8 mouse cellular contexts compared by ENCODE assay signal in the genomic region with DNA sequence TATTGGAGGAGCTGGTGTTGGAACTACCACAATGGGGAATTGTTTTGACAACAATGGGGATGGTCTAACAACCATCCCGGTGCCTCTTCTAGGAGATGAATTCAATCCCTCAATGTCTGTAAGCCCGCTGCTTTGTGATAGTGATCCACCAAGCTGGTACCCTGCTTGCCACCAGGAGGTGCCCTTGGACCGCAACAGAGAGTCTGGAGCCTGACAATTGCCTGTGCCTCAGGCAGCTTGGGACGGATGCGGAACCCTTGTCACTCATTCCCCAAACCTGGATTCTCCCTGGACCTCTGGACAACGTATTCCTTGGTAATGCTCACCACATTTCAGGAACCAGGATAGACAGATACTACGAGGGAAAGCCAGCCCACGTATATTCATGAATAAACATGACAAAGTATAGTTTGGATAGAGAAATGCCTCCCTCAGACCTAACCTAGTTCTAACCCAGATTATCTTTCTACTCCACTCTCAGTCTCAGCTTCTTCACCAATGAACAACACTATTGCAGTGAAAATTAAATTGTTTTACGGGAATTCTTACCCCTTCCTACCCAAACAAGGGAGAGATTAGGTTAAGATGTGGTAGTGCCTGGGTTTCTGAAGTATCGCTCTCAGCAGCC. TPM values are rescaled to one million over a fixed set of nuclear protein-coding genes. Genes with fewer than 3 reads are reported as not detected.
DNase-seq lines count a peak whose midpoint lies in the region; ATAC-seq and TF ChIP-seq lines count a peak whose summit lies in the region.

No protein-coding gene starts in this region.

- no peaks in the 10 kb centered on the region for H3K27me3 ChIP-seq in forebrain, embryonic 15.5 days
- H3K27me3 ChIP-seq in lung, embryonic 14.5 days (ENCODE audit: insufficient read depth, low read length), result no peaks in the 10 kb centered on the region
- H3K27me3 ChIP-seq in thymus, adult 2 months (ENCODE audit: control insufficient read depth, insufficient read depth, low read length), result no peaks in the 10 kb centered on the region

- peak overlapping the region; percentile 87 for H3K9ac ChIP-seq in forebrain, embryonic 15.5 days (replicated peaks)
- peak overlapping the region; percentile 17 for H3K9ac ChIP-seq in lung, embryonic 14.5 days

- peak; percentile 97 for TF ChIP-seq CTCF in layer of hippocampus, adult 2 months (conservative IDR thresholded peaks at IDR 0.05)
- peak; percentile 95 for TF ChIP-seq CTCF in lung, embryonic 14.5 days (IDR thresholded peaks at IDR 0.05; ENCODE audit: low read depth)
- TF ChIP-seq CTCF in olfactory bulb, adult 2 months (IDR thresholded peaks at IDR 0.05; ENCODE audit: insufficient read depth, low read depth, low read length), result peak; percentile 85
- peak; percentile 94 for TF ChIP-seq CTCF in thymus, adult 2 months (IDR thresholded peaks at IDR 0.05; ENCODE audit: borderline replicate concordance, control insufficient read depth, extremely low read depth, insufficient read depth, low read length, poor library complexity)

- H3K4me2 ChIP-seq in forebrain, embryonic 15.5 days (replicated peaks), result peak overlapping the region; percentile 67
- H3K4me2 ChIP-seq in lung, embryonic 14.5 days, result peak overlapping the region; percentile 75

- DNase-seq in ES-CJ7 (ENCODE audit: low read depth, low spot score), result peak; percentile 92
- peak; percentile 87 for DNase-seq in cerebellum, adult 11 months
- DNase-seq in heart, postnatal 36 days, result peak; percentile 87 to 90
- peak; percentile 90 to 91 for DNase-seq in layer of hippocampus, adult 2 months (ENCODE audit: low spot score in 2 of 2)
- peak; percentile 94 for DNase-seq in lung, embryonic 14.5 days
- DNase-seq in thymus, adult 2 months, result peak; percentile 93

- intact Hi-C loops in heart, postnatal 36 days (cut with DNase I), result loop anchor here (1.0 to 5.0 kb wide), 6 partner anchors 37 to 245 kb away; a partner anchor contains a TSS

- WGBS in forebrain, embryonic 15.5 days, result 0% methylated on average over 10 of the region's 10 CpGs
- WGBS in lung, embryonic 14.5 days, result 0% methylated on average over 10 of the region's 10 CpGs
- 0% methylated on average over 10 of the region's 10 CpGs for WGBS in olfactory bulb, adult 2 months
- WGBS in thymus, adult 2 months, result under 1% methylated on average over 10 of the region's 10 CpGs

- no peak for TF ChIP-seq POLR2A in olfactory bulb, adult 2 months (IDR thresholded peaks at IDR 0.05; ENCODE audit: insufficient read depth, low read depth, low read length)
- no peak for TF ChIP-seq POLR2A in thymus, adult 2 months (IDR thresholded peaks at IDR 0.05; ENCODE audit: control insufficient read depth, extremely low read depth, insufficient read depth, low read length, poor library complexity)

- peaks cover 36% of the 10 kb centered on the region for H3K4me1 ChIP-seq in forebrain, embryonic 15.5 days
- H3K4me1 ChIP-seq in lung, embryonic 14.5 days (ENCODE audit: insufficient read depth), result peaks cover 6% of the 10 kb centered on the region; the same call in 1 of the 2 replicates
- no peaks in the 10 kb centered on the region for H3K4me1 ChIP-seq in olfactory bulb, adult 2 months (ENCODE audit: control insufficient read depth, insufficient read depth, low read length)
- H3K4me1 ChIP-seq in thymus, adult 2 months (replicated peaks; ENCODE audit: control insufficient read depth, insufficient read depth, low read length), result peaks cover 11% of the 10 kb centered on the region

- peaks cover 37% of the 10 kb centered on the region for H3K36me3 ChIP-seq in forebrain, embryonic 15.5 days
- H3K36me3 ChIP-seq in lung, embryonic 14.5 days (ENCODE audit: insufficient read depth), result peaks cover 25% of the 10 kb centered on the region
- no peaks in the 10 kb centered on the region for H3K36me3 ChIP-seq in thymus, adult 2 months (ENCODE audit: control insufficient read depth, insufficient read depth, low read length)

- H3K4me3 ChIP-seq in forebrain, embryonic 15.5 days, result peak overlapping the region; percentile 78
- H3K4me3 ChIP-seq in layer of hippocampus, adult 2 months, result peak overlapping the region; percentile 89
- H3K4me3 ChIP-seq in lung, embryonic 14.5 days (ENCODE audit: low read depth, low read length), result peak overlapping the region; percentile 60
- peak overlapping the region; percentile 73 for H3K4me3 ChIP-seq in olfactory bulb, adult 2 months (ENCODE audit: insufficient read depth, low read depth, low read length)
- peak overlapping the region; percentile 71 for H3K4me3 ChIP-seq in thymus, adult 2 months (ENCODE audit: control insufficient read depth, insufficient read depth, low read length)

- H3K27ac ChIP-seq in forebrain, embryonic 15.5 days (replicated peaks), result peak overlapping the region; percentile 99
- peak overlapping the region; percentile 93 for H3K27ac ChIP-seq in layer of hippocampus, adult 2 months
- peak overlapping the region; percentile 91 for H3K27ac ChIP-seq in lung, embryonic 14.5 days (ENCODE audit: low read depth)
- H3K27ac ChIP-seq in olfactory bulb, adult 2 months (ENCODE audit: insufficient read depth, low read depth, low read length), result peak overlapping the region; percentile 86
- H3K27ac ChIP-seq in thymus, adult 2 months (ENCODE audit: control insufficient read depth, insufficient read depth, low read length), result peak overlapping the region; percentile 74

- H3K9me3 ChIP-seq in forebrain, embryonic 15.5 days, result no peaks in the 10 kb centered on the region
- no peaks in the 10 kb centered on the region for H3K9me3 ChIP-seq in lung, embryonic 14.5 days (ENCODE audit: low read depth, low read length)

- ATAC-seq in forebrain, embryonic 15.5 days (replicated peaks), result peak; percentile 80
- ATAC-seq in lung, embryonic 14.5 days (ENCODE audit: insufficient read depth), result peak; percentile 76

RNA-seq across cellular contexts. Expression of a gene that starts 0.6 kb away (rescaled TPM):
- polyA plus RNA-seq in forebrain, embryonic 15.5 days (2015; fragmentation: Nextera tagmentation; extraction: Ambion mirVana), result 184 and 193 TPM in 2 replicates
- total RNA-seq in heart, postnatal 36 days (2021), result 1 to 10 TPM; 5.9 to 7.0 TPM
- 10 to 100 TPM; 16.8 to 17.9 TPM for total RNA-seq in layer of hippocampus, adult 2 months (2021)
- polyA plus RNA-seq in lung, embryonic 14.5 days (2014; fragmentation: Nextera tagmentation; extraction: Ambion mirVana), result 54.4 and 65.1 TPM in 2 replicates
- polyA plus RNA-seq in olfactory bulb, adult 2 months (2012; ENCODE audit: insufficient read depth, insufficient read length, low replicate concordance, missing spikeins), result not detected in 2 replicates
- 20.0 and 20.2 TPM in 2 replicates for polyA plus RNA-seq in thymus, adult 2 months (2012; rRNA removed)

RNA-seq across cellular contexts. Expression of a gene that starts 38.0 kb away (rescaled TPM):
- polyA plus RNA-seq in forebrain, embryonic 15.5 days (2015; fragmentation: Nextera tagmentation; extraction: Ambion mirVana), result 93.0 and 114 TPM in 2 replicates
- total RNA-seq in heart, postnatal 36 days (2021), result 10 to 100 TPM; 42.5 to 43.7 TPM
- total RNA-seq in layer of hippocampus, adult 2 months (2021), result 10 to 100 TPM; 76.1 to 95.4 TPM
- polyA plus RNA-seq in lung, embryonic 14.5 days (2014; fragmentation: Nextera tagmentation; extraction: Ambion mirVana), result 62.8 and 69.6 TPM in 2 replicates
- polyA plus RNA-seq in olfactory bulb, adult 2 months (2012; ENCODE audit: insufficient read depth, insufficient read length, low replicate concordance, missing spikeins), result 103 TPM in 1 of 2 replicates, not detected in the other
- polyA plus RNA-seq in thymus, adult 2 months (2012; rRNA removed), result 113 and 130 TPM in 2 replicates

RNA-seq across cellular contexts. Expression of a gene that starts 44.7 kb away (rescaled TPM):
- 30.2 and 31.9 TPM in 2 replicates for polyA plus RNA-seq in forebrain, embryonic 15.5 days (2015; fragmentation: Nextera tagmentation; extraction: Ambion mirVana)
- total RNA-seq in heart, postnatal 36 days (2021), result under 1 TPM; 0.19 to 0.22 TPM
- total RNA-seq in layer of hippocampus, adult 2 months (2021), result 100 to 1,000 TPM; 588 to 591 TPM
- polyA plus RNA-seq in lung, embryonic 14.5 days (2014; fragmentation: Nextera tagmentation; extraction: Ambion mirVana), result 1.3 and 1.4 TPM in 2 replicates
- 60.8 TPM in 1 of 2 replicates, not detected in the other for polyA plus RNA-seq in olfactory bulb, adult 2 months (2012; ENCODE audit: insufficient read depth, insufficient read length, low replicate concordance, missing spikeins)
- polyA plus RNA-seq in thymus, adult 2 months (2012; rRNA removed), result 0.23 and 0.26 TPM in 2 replicates

RNA-seq across cellular contexts. Expression of a gene that starts 55.7 kb away (rescaled TPM):
- polyA plus RNA-seq in forebrain, embryonic 15.5 days (2015; fragmentation: Nextera tagmentation; extraction: Ambion mirVana), result 31.3 and 43.7 TPM in 2 replicates
- total RNA-seq in heart, postnatal 36 days (2021), result 10 to 100 TPM; 18.3 to 19.8 TPM
- 10 to 100 TPM; 26.6 to 27.2 TPM for total RNA-seq in layer of hippocampus, adult 2 months (2021)
- 20.5 and 25.3 TPM in 2 replicates for polyA plus RNA-seq in lung, embryonic 14.5 days (2014; fragmentation: Nextera tagmentation; extraction: Ambion mirVana)
- not detected in 2 replicates for polyA plus RNA-seq in olfactory bulb, adult 2 months (2012; ENCODE audit: insufficient read depth, insufficient read length, low replicate concordance, missing spikeins)
- 30.1 and 56.3 TPM in 2 replicates for polyA plus RNA-seq in thymus, adult 2 months (2012; rRNA removed)

RNA-seq across cellular contexts. Expression of a gene that starts 55.8 kb away (rescaled TPM):
- polyA plus RNA-seq in forebrain, embryonic 15.5 days (2015; fragmentation: Nextera tagmentation; extraction: Ambion mirVana), result 81.4 and 84.6 TPM in 2 replicates
- total RNA-seq in heart, postnatal 36 days (2021), result 10 to 100 TPM; 23.0 to 24.5 TPM
- total RNA-seq in layer of hippocampus, adult 2 months (2021), result 10 to 100 TPM; 59.5 to 65.9 TPM
- polyA plus RNA-seq in lung, embryonic 14.5 days (2014; fragmentation: Nextera tagmentation; extraction: Ambion mirVana), result 95.8 and 101 TPM in 2 replicates
- polyA plus RNA-seq in olfactory bulb, adult 2 months (2012; ENCODE audit: insufficient read depth, insufficient read length, low replicate concordance, missing spikeins), result not detected in 2 replicates
- 158 and 205 TPM in 2 replicates for polyA plus RNA-seq in thymus, adult 2 months (2012; rRNA removed)

Comparison
In these comparisons a context has a peak if more than half of its experiments do, and no peak if none do; other contexts are left out.
1. Peak in every context shown above with its lines: DNase-seq, ATAC-seq, H3K4me3 ChIP-seq and H3K27ac ChIP-seq.
2. RNA of a gene that starts 0.6 kb away (polyA plus RNA-seq): 184 to 193 TPM in forebrain, embryonic 15.5 days, 54.4 to 65.1 TPM in lung, embryonic 14.5 days and 20.0 to 20.2 TPM in thymus, adult 2 months; not detected in olfactory bulb, adult 2 months; every median in the first group is over 10 times any median in the second.